Mouse (Mus musculus): ENCODE results near the gene Snx9. TPM values are rescaled to one million over a fixed set of nuclear protein-coding genes. Genes with fewer than 3 reads are reported as not detected.

Snx9 gene
- total RNA-seq, 2 experiments from 2014 or later, result 15.5 to 16.7 TPM

- no peak for DNase-seq (ENCODE audit: low spot score in 2 of 2)
These were observed 33.4 kb downstream of the Snx9 start for GRCm38 (mm10) chr17:5874565-5874964.

DNA sequence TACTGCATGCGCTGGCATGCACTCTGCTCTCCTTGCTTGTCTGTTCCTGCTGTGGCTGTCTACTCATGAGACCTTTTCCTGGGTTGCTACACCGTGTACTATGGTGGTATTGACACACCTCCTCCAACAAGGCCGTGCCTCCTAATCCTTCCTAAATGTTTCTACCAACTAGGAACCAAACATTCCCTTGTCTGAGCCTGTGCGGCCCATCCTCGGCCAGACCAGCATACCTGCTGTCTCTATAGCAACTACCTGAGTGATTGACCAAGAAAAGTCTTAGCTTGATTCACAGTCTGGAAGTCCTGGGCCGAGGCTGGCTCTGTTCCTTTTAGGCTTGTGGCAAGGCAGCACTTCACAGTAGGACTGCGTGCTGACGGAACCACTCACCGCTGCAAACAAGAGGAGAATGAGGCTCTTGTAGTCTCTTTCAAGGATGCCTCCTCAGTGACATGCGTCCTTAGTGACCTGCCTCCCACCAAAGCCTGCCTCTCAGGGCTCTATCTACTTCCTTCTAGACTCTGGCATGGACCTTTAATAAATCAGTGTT is 36.6 kb downstream of the Snx9 start:
- no peak for DNase-seq (ENCODE audit: low spot score in 2 of 2)

DNA sequence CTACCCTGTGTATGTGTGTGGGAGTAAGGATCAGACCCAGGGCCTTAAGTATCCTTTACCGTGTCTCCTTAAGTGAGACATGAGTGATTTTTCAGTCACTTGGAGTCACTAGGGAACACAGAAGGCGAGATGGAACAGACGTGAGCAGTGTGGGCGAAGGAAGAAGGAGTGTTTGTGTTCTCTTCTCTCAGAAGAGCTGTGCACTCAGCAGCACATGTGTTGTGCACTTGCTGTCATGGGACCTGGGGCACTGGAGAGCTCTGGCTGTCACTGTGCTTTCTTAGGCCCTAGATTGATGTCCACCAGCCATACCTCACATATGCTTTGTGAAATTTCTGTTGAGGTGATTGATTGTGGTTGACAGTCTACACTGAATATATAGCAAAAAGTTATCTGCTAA is 37.7 kb downstream of the Snx9 start:
- no peak for DNase-seq (ENCODE audit: low spot score in 2 of 2)

DNA sequence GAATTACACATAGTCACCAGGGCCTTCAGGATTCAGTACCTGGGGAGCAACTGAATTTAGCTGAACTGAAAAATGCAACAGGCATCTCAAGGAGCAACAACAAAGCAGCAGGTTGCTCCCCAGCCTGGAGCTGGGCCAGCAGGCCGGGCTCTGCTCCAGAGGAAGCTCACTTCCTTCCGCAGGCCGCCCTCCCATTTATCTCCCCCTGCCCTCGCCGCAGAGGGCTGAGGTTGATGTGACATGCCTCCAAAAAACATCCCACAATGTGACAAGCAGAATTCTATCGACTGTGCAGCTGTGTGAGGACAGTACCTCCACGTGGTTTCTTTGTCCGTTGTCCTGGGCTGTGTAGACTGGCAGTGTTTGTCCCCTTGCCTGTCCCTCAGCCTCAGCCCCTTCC is 44.3 kb downstream of the Snx9 start:
- DNase-seq (ENCODE audit: low spot score in 2 of 2), result no peak

DNA sequence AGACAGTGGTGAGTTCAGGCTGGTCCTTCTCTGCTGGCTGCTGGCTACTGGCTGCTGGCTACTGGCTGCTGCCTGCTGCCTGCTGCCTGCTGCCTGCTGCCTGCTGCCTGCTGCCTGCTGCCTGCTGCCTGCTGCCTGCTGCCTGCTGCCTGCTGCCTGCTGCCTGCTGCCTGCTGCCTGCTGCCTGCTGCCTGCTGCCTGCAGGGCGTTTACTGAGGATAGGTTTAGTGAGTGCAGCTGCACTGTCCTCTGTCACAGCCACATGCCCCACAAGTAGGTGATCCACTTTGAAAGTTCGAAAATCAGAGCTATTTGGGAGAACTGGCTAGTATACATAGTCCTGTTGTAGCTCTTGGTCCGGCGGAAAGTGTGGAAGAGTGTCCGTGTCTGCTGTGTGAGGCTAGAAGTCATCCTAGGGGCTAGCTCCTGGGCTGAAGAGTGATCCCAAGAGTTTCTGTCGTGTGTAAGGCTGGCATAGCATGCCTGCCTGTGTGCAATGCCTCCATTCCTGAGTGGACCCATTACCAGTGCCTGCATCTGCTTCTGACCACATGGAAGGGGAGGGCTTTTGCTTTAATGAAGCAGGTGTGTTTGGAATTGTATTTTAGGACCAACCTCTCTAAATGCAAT is 45.2 kb downstream of the Snx9 start:
- no peak for DNase-seq (ENCODE audit: low spot score in 2 of 2)

DNA sequence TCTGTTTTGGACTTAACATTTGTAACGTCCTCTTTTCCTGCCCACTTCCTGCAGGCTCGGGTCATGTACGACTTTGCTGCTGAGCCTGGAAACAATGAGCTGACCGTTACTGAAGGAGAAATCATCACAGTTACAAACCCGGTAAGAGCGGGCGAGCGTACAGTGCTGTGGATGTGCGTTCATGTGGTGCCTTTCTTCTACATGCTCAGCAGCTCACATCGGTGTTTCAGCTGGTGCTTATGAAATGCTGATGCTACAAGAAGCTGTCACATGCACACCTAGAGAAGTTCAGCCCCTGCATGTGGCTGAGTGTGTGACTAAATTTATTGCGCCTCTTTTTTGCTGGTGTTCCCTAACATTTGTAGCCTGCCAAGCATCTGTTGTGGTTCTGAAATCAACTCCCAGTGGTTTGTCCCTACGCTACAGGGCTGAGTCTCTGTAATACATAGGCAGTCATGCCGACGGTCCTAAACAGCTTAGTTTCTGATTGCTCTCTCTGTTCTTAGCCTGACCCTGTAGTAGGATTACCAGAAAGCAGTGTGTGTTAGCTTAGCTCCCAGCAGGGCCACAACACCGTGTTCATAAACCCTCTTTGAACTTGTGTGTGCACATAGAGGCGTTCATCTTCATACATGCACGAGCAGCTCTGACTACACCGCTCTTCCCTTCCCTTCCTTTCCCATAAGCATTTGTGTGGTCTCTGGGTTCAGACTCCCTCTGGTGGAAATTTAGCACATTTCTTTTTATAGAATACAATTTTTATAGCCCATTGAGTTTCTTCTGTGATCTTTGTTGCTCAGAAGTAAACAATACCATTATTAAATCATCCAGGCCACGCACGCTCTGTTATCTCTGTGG is 46.0 kb downstream of the Snx9 start:
- peak; percentile 12 to 34 for DNase-seq (ENCODE audit: low spot score in 2 of 2)

- peak; percentile 77 to 86 for DNase-seq (ENCODE audit: low spot score in 2 of 2)
These were observed 49.3 kb downstream of the Snx9 start for GRCm38 (mm10) chr17:5890429-5890828.

DNA sequence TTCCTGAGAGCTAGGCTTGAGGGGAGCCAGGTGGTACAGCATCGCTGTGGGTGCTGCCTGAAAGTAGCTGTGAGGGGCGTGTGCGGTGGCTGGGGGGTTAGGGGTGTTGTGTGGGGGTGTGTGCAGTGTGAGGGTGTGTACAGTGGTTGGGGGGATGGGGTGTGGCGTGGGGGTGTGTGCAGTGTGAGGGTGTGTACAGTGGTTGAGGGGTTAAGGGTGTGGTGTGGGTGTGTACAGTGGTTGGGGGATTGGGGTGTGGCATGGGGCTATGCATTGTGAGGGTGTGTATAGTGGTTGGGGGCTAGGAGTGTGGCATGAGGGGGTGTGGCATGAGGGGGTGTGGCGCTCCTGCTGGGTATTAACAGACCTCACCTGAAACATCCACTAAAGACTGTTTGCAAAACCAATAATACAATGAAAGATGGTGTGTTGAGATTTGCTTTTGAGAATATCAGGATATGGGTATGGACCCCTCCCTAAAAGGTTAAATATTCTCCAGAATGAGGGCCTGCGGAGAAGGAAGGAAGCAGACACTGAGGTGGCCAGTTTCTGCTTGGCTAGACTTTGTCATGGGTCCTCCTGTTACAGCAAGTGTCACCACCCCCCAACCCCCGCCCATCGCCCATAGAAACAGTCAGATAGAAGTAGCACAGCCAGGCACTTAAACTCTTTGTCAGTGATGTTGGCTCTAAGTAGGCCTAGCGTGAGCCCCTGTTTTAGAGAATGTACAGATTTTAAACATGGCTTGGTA is 51.0 kb downstream of the Snx9 start:
- no peak for DNase-seq (ENCODE audit: low spot score in 2 of 2)

DNA sequence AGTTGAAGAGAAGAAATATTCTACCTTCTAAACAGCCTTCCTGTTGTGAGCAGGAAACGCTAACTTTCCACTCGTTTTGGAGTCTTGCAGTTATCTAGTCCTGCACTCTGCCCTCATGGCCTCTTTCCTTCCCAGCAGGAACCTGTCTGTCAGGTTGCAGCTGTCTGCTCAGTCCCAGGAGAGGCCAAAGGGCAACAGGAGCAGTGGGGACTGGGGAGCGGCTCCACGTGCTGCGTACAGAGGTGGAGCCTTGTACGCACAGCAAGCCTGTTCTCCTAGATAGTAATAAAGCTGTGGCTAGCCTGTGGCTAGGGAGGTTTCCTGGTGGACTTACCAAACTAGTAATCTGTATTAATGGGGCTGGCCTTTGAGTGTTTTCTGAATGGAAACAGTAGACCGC is 52.0 kb downstream of the Snx9 start:
- DNase-seq (ENCODE audit: low spot score in 2 of 2), result no peak

DNA sequence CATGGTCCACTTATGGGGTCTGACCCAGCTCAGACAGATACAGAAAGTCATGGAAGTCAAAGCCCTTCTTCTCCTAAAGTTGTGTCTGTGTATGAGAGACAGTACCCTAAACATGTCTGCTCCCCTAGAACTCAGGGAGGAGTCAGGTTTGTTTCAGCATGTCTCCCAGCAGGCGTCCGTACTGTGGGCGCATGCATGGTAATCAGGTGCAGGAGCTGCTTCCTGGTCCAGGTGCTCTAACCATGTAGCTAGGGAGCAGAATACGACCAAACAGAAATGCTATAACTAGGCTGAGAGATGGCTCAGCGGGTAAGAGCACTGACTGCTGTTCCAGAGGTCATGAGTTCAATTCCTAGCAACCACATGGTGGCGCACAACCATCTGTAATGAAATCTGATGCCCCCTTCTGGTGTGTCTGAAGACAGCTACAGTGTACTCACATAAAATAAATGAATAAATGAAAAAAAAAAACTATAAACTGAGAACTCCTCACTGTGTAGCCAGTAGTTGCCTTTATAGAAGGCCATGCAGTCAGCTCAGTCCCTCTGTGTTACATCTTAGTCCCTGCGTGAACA is 52.5 kb downstream of the Snx9 start:
- DNase-seq (ENCODE audit: low spot score in 2 of 2), result no peak

DNA sequence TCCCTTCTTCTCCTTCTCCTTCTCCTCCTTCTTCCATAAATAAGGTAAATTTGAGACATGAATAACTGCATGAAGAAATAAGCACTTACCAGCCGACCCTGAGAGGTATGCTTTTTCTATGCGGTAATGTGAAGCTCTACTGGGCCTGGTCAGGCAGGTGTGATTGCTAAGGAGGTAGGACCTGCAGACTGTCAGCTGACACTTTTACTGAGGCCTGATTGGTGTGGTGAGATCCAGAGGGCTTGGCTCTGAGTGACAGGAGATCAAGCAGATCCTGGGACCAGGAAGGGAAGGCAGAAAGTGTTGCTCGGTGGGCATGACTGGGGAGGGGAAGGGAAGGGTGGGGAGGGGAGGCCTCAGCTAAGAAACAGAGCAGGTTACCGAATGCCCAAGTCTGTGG is 54.9 kb downstream of the Snx9 start:
- DNase-seq (ENCODE audit: low spot score in 2 of 2), result no peak

DNA sequence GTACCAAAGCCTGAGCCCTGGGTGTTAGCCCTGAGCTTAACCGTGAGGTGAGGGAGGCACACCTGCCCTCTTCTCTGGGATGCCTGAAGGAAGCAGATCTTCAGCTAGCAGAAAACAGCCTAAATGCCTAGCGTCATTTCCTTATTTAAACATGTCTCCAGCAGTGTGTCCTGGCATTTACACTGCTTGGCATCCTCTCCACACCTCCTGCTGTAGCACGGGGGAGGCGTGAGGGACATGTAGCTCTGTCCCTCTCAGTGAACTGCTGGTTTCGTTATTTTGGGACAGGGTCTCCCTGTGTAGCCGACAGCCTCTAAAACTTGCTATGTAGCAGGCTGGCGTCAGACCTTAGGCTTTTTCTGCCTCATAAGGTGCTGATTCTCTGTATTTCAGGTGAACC is 55.5 kb downstream of the Snx9 start:
- DNase-seq (ENCODE audit: low spot score in 2 of 2), result peak in 1 of 2 experiments; percentile 12

GRCm38 (mm10) chr17:5897326-5898200 is 56.4 kb downstream of the Snx9 start:
- no peak for DNase-seq (ENCODE audit: low spot score in 2 of 2)

- no peak for DNase-seq (ENCODE audit: low spot score in 2 of 2)
These were observed 58.1 kb downstream of the Snx9 start for GRCm38 (mm10) chr17:5899251-5899650.

GRCm38 (mm10) chr17:5901381-5901780 is 60.3 kb downstream of the Snx9 start:
- no peak for DNase-seq (ENCODE audit: low spot score in 2 of 2)

GRCm38 (mm10) chr17:5903630-5904301 is 62.6 kb downstream of the Snx9 start:
- no peak for DNase-seq (ENCODE audit: low spot score in 2 of 2)

- DNase-seq (ENCODE audit: low spot score in 2 of 2), result no peak
These were observed 68.6 kb downstream of the Snx9 start for GRCm38 (mm10) chr17:5909681-5910080.

DNA sequence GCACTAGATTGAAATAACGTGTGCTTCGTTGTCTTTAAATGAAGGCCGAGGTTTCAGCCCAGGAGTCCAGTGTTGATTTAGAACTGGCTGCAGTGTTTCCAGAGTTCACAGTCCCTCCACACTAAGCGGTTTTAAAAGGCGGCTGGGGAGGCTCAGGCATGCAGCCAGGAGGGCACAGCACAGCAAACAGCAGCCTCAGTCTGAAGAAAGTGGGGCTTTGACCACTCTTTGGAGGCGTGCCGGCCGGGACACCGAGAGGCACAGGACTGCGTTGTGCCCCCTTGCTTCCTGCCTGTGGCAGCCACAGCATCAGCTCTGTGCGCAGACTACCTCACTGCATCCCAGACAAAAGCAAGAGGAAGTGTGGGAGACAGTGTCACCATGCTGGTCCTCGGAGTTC is 70.5 kb downstream of the Snx9 start:
- DNase-seq (ENCODE audit: low spot score in 2 of 2), result peak; percentile 38 to 48

GRCm38 (mm10) chr17:5912797-5913196 is 71.7 kb downstream of the Snx9 start:
- no peak for DNase-seq (ENCODE audit: low spot score in 2 of 2)

- DNase-seq (ENCODE audit: low spot score in 2 of 2), result no peak
These were observed 73.1 kb downstream of the Snx9 start for GRCm38 (mm10) chr17:5914217-5914616.
